Mouse (Mus musculus) hindbrain, embryonic 12.5 days (tissue): ENCODE data around the gene Vezt. TPM values are rescaled to one million over a fixed set of nuclear protein-coding genes. Genes with fewer than 3 reads are reported as not detected.

Experiments used
- ATAC-seq: fragments of 200-750 bp; cut with Nextera tagmentation; 2 replicates; pipeline ENCODE4 v1.8.0; 2017; ENCODE audit warnings: moderate TSS enrichment; ENCODE audit not compliant: low FRiP score
- H3K27ac ChIP-seq: fragments of 300-500 bp; sonication (generic); 2 replicates; pipeline ENCODE4 v1.5.1; 2016; ENCODE audit warnings: mild to moderate bottlenecking
- H3K27me3 ChIP-seq: fragments of 300-500 bp; sonication (generic); 2 replicates; pipeline ENCODE4 v1.6.1; 2016; ENCODE audit warnings: mild to moderate bottlenecking
- H3K36me3 ChIP-seq: fragments of 300-500 bp; sonication (generic); 2 replicates; pipeline ENCODE4 v1.6.1; 2016; ENCODE audit warnings: mild to moderate bottlenecking
- H3K4me1 ChIP-seq: fragments of 300-500 bp; sonication (generic); 2 replicates; pipeline ENCODE4 v1.6.1; 2016
- H3K4me2 ChIP-seq: fragments of 300-500 bp; sonication (generic); replicated peaks from 2 replicates; pipeline ENCODE4 v1.6.1; 2016; ENCODE audit warnings: mild to moderate bottlenecking
- H3K4me3 ChIP-seq: fragments of 300-500 bp; sonication (generic); 2 replicates; pipeline ENCODE4 v1.5.1; 2016; ENCODE audit warnings: mild to moderate bottlenecking
- H3K9ac ChIP-seq: fragments of 300-500 bp; sonication (generic); 2 replicates; pipeline ENCODE4 v1.6.1; 2016; ENCODE audit warnings: mild to moderate bottlenecking, moderate library complexity
- H3K9me3 ChIP-seq: fragments of 300-500 bp; sonication (generic); replicated peaks from 2 replicates; pipeline ENCODE4 v1.6.1; 2016; ENCODE audit warnings: mild to moderate bottlenecking
- WGBS: fragments of 180-500 bp; shearing (Covaris S2); methylation state at CpG from one replicate; pipeline ENCODE4 v1.1.7; 2016; 5-methylcytosine and 5-hydroxymethylcytosine counted together
- polyA plus RNA-seq: library from polyadenylated mRNA; unstranded; fragments of >200 nt; fragmentation: Nextera tagmentation; extraction: Ambion mirVana; gene quantifications from 2 replicates; pipeline ENCODE4 v1.2.1, GENCODE M21; 2016

The Vezt gene
- polyA plus RNA-seq, 1 experiment from 2014 or later: 58.1 TPM

DNA sequence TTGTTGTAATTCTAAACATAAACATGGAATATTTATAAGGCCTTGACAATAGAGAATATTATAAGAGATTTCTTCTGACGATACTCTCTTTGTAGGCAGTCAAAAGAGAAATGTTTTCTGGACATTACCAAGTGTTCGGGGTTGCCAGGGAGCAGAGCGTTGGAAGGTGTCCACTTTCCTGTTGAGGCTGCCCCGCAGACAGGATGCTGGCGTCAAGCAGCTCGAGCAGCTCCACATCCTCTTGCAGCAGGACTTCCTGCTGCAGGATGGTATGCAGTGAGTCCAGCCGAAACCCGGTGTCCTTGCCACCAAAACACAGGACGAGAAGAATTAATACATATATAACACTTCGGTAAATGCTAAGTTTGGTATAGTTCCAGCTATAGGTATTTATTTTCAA, 35.4 kb downstream of the Vezt start:
- no peak overlapping the region for H3K4me2 ChIP-seq
- no peak overlapping the region for H3K9ac ChIP-seq
- H3K4me3 ChIP-seq: no peak overlapping the region
- no peak overlapping the region for H3K27ac ChIP-seq
- WGBS: 87% methylated on average over 10 of the region's 10 CpGs
- no peaks in the 10 kb centered on the region for H3K4me1 ChIP-seq
- no peak for ATAC-seq
- H3K36me3 ChIP-seq: peaks cover 72% of the 10 kb centered on the region
- no peaks in the 10 kb centered on the region for H3K9me3 ChIP-seq
- H3K27me3 ChIP-seq: no peaks in the 10 kb centered on the region

DNA sequence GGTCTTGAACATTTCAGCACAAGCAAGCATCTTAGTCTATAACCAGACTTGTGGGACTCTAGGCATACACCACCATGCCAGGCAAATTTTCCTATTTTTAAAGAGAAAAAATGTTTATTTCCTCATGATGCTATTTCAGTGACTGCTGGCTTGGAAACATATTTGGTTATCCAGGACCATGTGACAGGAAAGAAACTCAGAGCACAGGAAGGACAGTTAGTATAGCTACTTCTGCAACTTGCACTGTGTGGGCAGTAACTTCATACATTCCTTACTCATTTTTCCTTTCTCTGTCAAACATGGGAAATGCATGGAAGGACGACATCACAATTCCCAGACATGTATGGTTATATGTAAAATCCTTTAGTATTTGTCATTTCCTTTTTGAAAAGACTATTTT, 36.3 kb downstream of the Vezt start:
- Histone ChIP-seq H3K27ac (no peak overlapping the region), H3K27me3 (no peaks in the 10 kb centered on the region), H3K4me2 (no peak overlapping the region), H3K4me1 (no peaks in the 10 kb centered on the region), H3K36me3 (peaks cover 81% of the 10 kb centered on the region), H3K9ac (no peak overlapping the region), H3K9me3 (no peaks in the 10 kb centered on the region), H3K4me3 (no peak overlapping the region)
- 93% methylated on average over 1 of the region's 1 CpGs for WGBS
- no peak for ATAC-seq

DNA sequence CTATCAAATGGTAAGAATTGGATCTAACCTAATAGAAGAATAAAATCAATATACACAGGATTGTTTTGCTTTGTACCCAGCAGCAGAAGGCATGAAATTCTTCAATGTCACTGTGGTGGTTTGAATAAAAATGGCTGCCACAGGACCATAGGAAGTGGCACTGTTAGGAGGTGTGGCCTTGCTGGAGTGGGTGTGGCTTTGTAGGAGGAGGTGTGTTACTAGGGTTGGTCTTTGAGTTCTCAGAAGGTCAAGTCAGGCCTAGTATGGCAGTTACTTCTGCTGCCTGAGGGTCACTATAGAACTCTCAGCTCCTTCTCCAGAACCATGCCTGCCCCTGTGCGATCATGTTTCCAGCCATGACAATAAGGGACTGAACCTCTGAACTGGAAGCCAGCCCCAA, 40.5 kb downstream of the Vezt start:
- peaks cover 79% of the 10 kb centered on the region for H3K36me3 ChIP-seq

DNA sequence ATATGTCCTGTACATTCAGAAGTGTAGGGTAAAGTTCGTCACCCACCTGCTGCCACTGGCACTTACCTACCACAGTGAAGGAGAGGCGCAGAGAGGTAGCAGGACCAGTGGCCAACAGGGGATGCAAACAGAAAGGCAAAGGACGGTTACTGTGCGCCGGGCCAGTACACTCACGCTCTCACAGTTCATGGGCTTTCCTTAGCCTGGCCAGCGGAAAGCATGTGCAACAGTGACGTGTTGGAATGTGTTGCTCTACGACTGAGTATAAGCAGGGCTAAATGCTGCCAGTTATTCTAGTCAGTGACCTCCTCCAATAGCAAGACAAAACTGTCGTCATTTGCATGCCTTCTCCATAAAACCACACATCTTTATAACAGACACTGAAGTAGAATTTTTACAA, 41.5 kb downstream of the Vezt start:
- ATAC-seq: no peak
- no peaks in the 10 kb centered on the region for H3K27me3 ChIP-seq
- H3K27ac ChIP-seq: no peak overlapping the region
- H3K4me1 ChIP-seq: no peaks in the 10 kb centered on the region
- H3K9ac ChIP-seq: no peak overlapping the region
- H3K9me3 ChIP-seq: no peaks in the 10 kb centered on the region
- WGBS: 97% methylated on average over 10 of the region's 10 CpGs
- H3K4me2 ChIP-seq: no peak overlapping the region
- no peak overlapping the region for H3K4me3 ChIP-seq
- H3K36me3 ChIP-seq: peaks cover 78% of the 10 kb centered on the region

More for the DNA sequence above, 40.5 kb downstream of the Vezt start:
- no peaks in the 10 kb centered on the region for H3K9me3 ChIP-seq
- ATAC-seq: no peak
- WGBS: 100% methylated on average over 1 of the region's 1 CpGs
- no peaks in the 10 kb centered on the region for H3K4me1 ChIP-seq
- H3K27ac ChIP-seq: no peak overlapping the region
- no peak overlapping the region for H3K9ac ChIP-seq
- no peaks in the 10 kb centered on the region for H3K27me3 ChIP-seq
- H3K4me3 ChIP-seq: no peak overlapping the region
- H3K4me2 ChIP-seq: no peak overlapping the region

DNA sequence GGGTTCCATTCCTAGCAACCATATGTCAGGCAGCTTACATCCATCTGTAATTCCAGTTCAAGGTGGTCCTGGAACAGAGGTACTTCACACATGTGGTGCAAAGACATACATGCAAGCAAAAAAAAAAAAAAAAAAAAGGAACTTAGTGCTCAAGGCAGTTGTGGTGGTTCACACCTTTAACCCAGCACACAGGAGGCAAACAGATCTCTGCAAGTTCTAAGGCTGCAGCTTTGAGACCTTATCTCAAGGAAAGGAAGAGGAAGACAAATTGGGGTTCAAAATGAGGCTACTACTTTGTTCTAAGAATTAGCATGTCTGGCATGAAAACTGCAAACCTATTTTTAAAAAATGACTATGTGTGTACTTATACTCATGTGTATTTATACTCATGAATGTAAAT, 50.3 kb downstream of the Vezt start:
- H3K4me1 ChIP-seq: no peaks in the 10 kb centered on the region
- H3K9me3 ChIP-seq: no peaks in the 10 kb centered on the region
- H3K4me2 ChIP-seq: no peak overlapping the region
- no peaks in the 10 kb centered on the region for H3K27me3 ChIP-seq
- H3K27ac ChIP-seq: no peak overlapping the region
- ATAC-seq: no peak
- peaks cover 45% of the 10 kb centered on the region for H3K36me3 ChIP-seq
- no peak overlapping the region for H3K9ac ChIP-seq
- no peak overlapping the region for H3K4me3 ChIP-seq

DNA sequence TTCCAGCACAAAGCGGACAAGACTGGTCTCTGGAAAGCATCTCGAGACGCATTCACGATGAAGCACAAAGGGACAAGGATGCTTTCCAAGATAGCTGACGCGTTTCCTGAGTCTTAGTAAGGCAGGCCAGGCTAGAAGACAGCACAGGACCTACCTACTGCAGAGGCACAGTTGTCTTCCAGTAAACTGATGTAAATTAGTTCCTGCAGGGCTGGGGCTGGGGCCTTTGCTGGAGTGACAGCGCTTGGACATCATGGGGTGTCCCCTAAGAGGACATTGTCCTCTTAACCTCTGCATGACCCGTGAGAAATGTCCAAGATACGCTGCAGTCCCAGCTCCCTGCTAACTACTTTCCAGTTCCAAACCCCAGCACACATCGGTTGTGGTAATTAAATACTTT, 66.3 kb downstream of the Vezt start:
- Histone ChIP-seq H3K27me3 (no peaks in the 10 kb centered on the region), H3K4me1 (peaks cover 2% of the 10 kb centered on the region; the same call in 1 of the 2 replicates), H3K4me3 (no peak overlapping the region), H3K36me3 (peaks cover 52% of the 10 kb centered on the region), H3K4me2 (no peak overlapping the region), H3K9me3 (no peaks in the 10 kb centered on the region), H3K27ac (no peak overlapping the region), H3K9ac (no peak overlapping the region)
- 25% methylated on average over 10 of the region's 10 CpGs for WGBS
- no peak for ATAC-seq

DNA sequence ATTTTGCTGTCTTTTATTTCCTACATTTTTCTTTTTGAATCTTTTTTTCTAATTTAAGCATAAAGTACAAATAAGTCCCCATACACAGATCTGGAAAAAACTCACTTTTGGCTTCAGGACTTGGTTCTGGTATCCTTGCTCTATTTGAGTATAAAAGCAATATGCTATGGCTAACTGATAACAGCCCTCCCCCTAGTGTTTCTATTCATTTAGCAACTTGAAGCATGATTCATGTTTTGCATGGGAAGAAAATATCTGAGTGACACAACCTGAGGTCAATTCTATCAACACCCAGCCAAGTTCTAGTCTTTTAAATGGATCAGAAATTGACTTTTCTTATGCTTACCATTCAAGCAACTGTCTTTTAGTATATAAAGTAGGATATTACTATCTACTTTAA, 68.1 kb downstream of the Vezt start:
- H3K4me1 ChIP-seq: peaks cover 2% of the 10 kb centered on the region; the same call in 1 of the 2 replicates
- ATAC-seq: no peak
- H3K9me3 ChIP-seq: no peaks in the 10 kb centered on the region
- H3K36me3 ChIP-seq: peaks cover 43% of the 10 kb centered on the region
- H3K4me3 ChIP-seq: no peak overlapping the region
- H3K27ac ChIP-seq: no peak overlapping the region
- no peak overlapping the region for H3K4me2 ChIP-seq
- H3K9ac ChIP-seq: no peak overlapping the region
- no peaks in the 10 kb centered on the region for H3K27me3 ChIP-seq

DNA sequence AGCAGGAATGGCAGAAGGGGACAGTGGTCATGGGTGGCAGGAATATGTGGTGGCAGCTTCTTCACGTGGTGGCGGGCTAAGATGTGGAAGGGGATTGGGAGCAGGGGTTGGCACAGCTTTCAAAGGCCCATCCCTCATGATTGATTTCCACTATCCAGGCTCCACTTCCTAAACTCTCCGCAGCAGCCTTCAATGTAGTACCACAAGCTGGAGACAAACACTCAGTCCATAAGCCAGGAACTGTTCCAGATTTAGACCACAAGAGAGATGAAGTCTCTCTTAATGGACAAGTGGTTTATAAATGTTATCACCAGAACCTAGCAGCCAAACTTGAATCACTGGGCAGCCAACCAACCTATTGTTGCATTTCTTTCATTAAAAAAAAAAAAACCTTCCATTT, 81.6 kb downstream of the Vezt start:
- ATAC-seq: no peak
- Histone ChIP-seq H3K4me1 (no peaks in the 10 kb centered on the region), H3K27ac (no peak overlapping the region), H3K9me3 (no peaks in the 10 kb centered on the region), H3K27me3 (no peaks in the 10 kb centered on the region), H3K9ac (no peak overlapping the region), H3K4me2 (no peak overlapping the region), H3K4me3 (no peak overlapping the region), H3K36me3 (no peaks in the 10 kb centered on the region)
- 88% methylated on average over 3 of the region's 3 CpGs for WGBS

DNA sequence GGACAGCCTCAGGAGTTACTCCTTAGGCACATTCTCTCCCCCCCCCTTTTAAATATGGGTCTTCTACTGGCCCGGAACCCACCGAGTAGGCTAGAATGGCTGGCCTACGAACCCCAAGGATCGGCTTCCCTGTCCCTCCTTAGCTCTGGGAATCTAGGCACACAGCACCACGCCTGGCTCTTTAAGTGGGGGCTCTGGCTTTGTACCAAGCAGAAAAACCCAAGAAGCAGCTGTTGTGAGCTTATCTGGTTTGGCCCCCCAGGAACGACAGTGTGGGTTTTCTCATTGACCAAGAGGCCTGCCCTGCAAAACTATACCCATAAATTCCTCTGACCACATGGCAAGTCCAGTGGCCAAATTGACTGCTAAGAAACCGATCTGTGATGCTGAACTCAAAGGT, 82.1 kb downstream of the Vezt start:
- no peak overlapping the region for H3K27ac ChIP-seq
- no peaks in the 10 kb centered on the region for H3K4me1 ChIP-seq
- H3K36me3 ChIP-seq: no peaks in the 10 kb centered on the region
- no peaks in the 10 kb centered on the region for H3K27me3 ChIP-seq
- ATAC-seq: no peak
- H3K4me2 ChIP-seq: no peak overlapping the region
- H3K9ac ChIP-seq: no peak overlapping the region
- WGBS: 91% methylated on average over 7 of the region's 7 CpGs
- no peaks in the 10 kb centered on the region for H3K9me3 ChIP-seq
- no peak overlapping the region for H3K4me3 ChIP-seq

DNA sequence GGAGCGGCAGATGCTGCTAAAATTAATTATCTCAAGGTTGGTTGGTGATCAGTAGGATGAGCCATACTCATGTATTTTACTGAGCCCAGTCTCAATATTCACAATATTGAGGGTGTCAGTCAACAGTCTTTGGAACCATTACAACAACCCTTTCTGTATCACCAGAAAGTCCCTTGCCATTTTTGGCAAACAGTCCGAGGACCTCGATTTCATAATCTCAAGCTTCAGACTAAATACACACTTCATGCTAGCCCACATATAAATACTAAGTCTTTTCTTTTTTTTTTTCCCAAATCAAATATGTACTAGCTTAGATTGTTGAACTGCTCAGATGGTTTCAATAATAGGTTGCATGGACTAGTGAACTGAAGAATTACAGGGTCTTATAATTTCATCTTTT, 84.6 kb downstream of the Vezt start:
- H3K4me1 ChIP-seq: no peaks in the 10 kb centered on the region
- no peak overlapping the region for H3K27ac ChIP-seq
- no peaks in the 10 kb centered on the region for H3K9me3 ChIP-seq
- WGBS: 93% methylated on average over 3 of the region's 3 CpGs
- no peak overlapping the region for H3K9ac ChIP-seq
- no peak overlapping the region for H3K4me3 ChIP-seq
- no peak for ATAC-seq
- no peak overlapping the region for H3K4me2 ChIP-seq
- no peaks in the 10 kb centered on the region for H3K36me3 ChIP-seq
- no peaks in the 10 kb centered on the region for H3K27me3 ChIP-seq

DNA sequence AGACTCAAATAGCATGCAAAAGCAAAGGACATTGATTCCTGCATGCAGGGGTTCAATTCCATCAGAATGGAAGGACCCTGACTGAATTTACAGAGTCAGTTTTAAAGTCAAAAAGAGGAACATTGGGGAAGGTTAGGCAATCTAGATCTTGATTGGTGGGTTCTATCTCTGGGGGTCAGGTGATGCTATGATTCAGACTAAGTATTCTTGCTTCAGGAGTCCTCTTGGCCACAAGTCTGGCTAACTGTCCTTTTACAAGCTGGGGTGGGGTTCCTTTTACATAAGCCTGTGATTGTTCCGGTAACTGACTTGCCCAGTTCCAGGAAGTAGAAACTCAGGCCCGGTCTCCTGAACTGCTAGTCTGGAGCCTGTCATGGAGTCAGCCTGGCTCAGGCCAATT, 85.7 kb downstream of the Vezt start:
- Histone ChIP-seq H3K9me3 (no peaks in the 10 kb centered on the region), H3K27ac (no peak overlapping the region), H3K4me1 (no peaks in the 10 kb centered on the region), H3K36me3 (no peaks in the 10 kb centered on the region), H3K9ac (no peak overlapping the region), H3K27me3 (no peaks in the 10 kb centered on the region), H3K4me3 (no peak overlapping the region), H3K4me2 (no peak overlapping the region)
- no peak for ATAC-seq
- WGBS: 98% methylated on average over 2 of the region's 2 CpGs

DNA sequence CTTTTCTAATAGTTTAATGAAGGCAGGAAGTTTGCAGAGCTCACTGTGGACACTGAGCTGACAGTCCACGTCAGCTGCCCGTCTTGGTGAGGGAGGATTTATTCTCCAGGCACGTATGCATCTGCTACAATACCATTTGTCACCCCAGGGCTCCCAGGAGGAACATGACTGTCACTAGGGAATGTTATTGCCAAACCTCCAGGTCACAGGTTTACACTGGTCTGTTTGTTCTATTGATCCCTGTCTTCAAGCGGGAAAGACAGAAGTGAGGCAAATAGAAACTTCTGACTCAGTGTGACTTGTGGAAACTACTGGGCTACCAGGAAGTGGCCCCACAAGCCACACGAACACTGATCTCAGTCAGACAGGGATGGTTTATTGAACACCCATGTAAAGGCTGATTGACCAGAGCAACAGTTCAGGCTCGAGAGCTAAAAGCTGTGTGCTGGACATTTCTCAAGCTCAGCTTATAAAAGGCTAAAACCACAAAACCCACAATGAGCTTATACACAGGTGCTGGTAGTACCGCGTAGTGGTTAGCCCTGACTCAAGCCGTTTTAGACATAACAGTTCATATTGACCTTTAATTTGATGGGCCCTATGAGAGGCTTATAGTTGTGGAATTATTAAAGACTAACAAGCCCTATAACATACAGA, 89.6 kb downstream of the Vezt start:
- Histone ChIP-seq H3K36me3 (no peaks in the 10 kb centered on the region), H3K4me1 (no peaks in the 10 kb centered on the region), H3K27me3 (no peaks in the 10 kb centered on the region), H3K4me3 (no peak overlapping the region), H3K4me2 (no peak overlapping the region), H3K9me3 (no peaks in the 10 kb centered on the region), H3K27ac (no peak overlapping the region), H3K9ac (no peak overlapping the region)
- no peak for ATAC-seq
- 71% methylated on average over 9 of the region's 9 CpGs for WGBS

DNA sequence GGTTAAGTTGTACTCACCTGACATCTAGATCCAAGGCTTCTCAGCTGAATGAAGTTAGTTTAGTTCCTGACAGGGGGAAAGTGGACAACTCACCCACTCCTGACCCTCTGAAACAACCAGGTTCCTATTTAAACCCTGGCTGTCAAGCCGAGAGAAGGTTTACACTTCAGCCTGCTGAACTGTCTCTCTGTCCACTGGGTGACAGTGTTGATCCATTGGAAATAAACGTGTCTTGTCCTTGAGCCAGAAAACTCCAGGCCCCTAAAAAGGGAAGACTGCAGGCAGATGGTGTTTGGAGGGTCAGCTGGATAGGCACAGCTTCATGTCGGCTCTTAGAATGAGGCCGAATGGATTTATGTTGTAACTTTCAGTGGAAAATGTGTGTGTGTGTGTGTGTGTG, 90.3 kb downstream of the Vezt start:
- no peak overlapping the region for H3K27ac ChIP-seq

More for the DNA sequence above, 90.3 kb downstream of the Vezt start:
- 43% methylated on average over 4 of the region's 4 CpGs for WGBS
- no peak for ATAC-seq
- Histone ChIP-seq H3K4me1 (no peaks in the 10 kb centered on the region), H3K9ac (no peak overlapping the region), H3K36me3 (no peaks in the 10 kb centered on the region), H3K9me3 (no peaks in the 10 kb centered on the region), H3K4me2 (no peak overlapping the region), H3K4me3 (no peak overlapping the region), H3K27me3 (no peaks in the 10 kb centered on the region)
